Mouse (Mus musculus): ENCODE measurements around the gene Col2a1.

Gene Col2a1

GRCm38 (mm10) chr15:98002113-98002990 lies 2.1 kb downstream of the Col2a1 start:
- DNase-seq: no peak

GRCm38 (mm10) chr15:98001321-98002112 lies 3.0 kb downstream of the Col2a1 start:
- DNase-seq: no peak

- no peak for DNase-seq
Observed at GRCm38 (mm10) chr15:97999991-98000390, 4.5 kb downstream of the Col2a1 start.

GRCm38 (mm10) chr15:97999546-97999945 lies 4.9 kb downstream of the Col2a1 start:
- DNase-seq: no peak

GRCm38 (mm10) chr15:97996716-97997256 lies 7.7 kb downstream of the Col2a1 start:
- no peak for DNase-seq

GRCm38 (mm10) chr15:97992712-97993286 lies 11.7 kb downstream of the Col2a1 start:
- DNase-seq: peak; percentile 36 to 59

GRCm38 (mm10) chr15:97992027-97992711 lies 12.3 kb downstream of the Col2a1 start:
- no peak for DNase-seq

- no peak for DNase-seq
Observed at GRCm38 (mm10) chr15:97991285-97991895, 13.1 kb downstream of the Col2a1 start.

- no peak for DNase-seq
Observed at GRCm38 (mm10) chr15:97990721-97991120, 13.8 kb downstream of the Col2a1 start.

GRCm38 (mm10) chr15:97990124-97990523 lies 14.4 kb downstream of the Col2a1 start:
- no peak for DNase-seq

- DNase-seq: no peak
Observed at GRCm38 (mm10) chr15:97989544-97989943, 15.0 kb downstream of the Col2a1 start.

- no peak for DNase-seq
Observed at GRCm38 (mm10) chr15:97981560-97981959, 22.9 kb downstream of the Col2a1 start.

GRCm38 (mm10) chr15:97973248-97974005 lies 31.1 kb downstream of the Col2a1 start:
- DNase-seq: no peak

- no peak for DNase-seq
Observed at GRCm38 (mm10) chr15:97972580-97972979, 31.9 kb downstream of the Col2a1 start.

- DNase-seq: no peak
Observed at GRCm38 (mm10) chr15:97970299-97970698, 34.2 kb downstream of the Col2a1 start.

- no peak for DNase-seq
Observed at GRCm38 (mm10) chr15:97965311-97966045, 39.0 kb downstream of the Col2a1 start.

- DNase-seq: peak in 1 of 2 experiments; percentile 14
Observed at GRCm38 (mm10) chr15:97964836-97965187, 39.7 kb downstream of the Col2a1 start.

GRCm38 (mm10) chr15:97963989-97964835 lies 40.3 kb downstream of the Col2a1 start, which contains the start of gene Tmem106c:
Tmem106c (plus strand) TSS chr15:97964200.
- peak; percentile 90 to 92 for DNase-seq

- DNase-seq: peak in 1 of 2 experiments; percentile 14
Observed at GRCm38 (mm10) chr15:97963329-97963988, 41.0 kb downstream of the Col2a1 start.

All from thymus, adult 18-20 months (tissue).